Mouse (Mus musculus): Measurements from ENCODE around the gene Hus1b. TPM values are rescaled to one million over a fixed set of nuclear protein-coding genes. Genes with fewer than 3 reads are reported as not detected.

The Hus1b gene
- not detected in 2 replicates for polyA plus RNA-seq (2015; fragmentation: Nextera tagmentation; extraction: Ambion mirVana)

DNA sequence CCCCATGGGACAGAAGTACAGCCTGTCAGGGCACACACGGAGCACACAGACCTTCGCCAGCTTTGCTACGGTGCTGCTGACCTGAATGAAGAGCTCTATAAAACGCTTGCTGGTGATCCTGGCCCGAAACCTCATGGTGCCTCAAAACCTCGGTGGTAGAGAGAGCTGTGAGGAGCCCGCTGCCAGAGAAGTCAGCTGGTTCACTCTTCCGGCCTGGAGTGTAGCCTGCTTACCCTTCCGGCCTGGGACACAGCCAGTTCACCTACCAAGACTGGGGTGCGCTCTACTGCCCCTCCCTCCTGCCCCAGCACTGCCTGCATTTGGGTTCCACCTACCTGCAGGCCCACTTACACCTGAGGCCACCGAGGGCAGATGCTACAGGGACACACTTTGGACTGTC, at the start of gene Hus1b:
Gene Hus1b (minus strand): TSS at position 220 of the 400 bp plus-strand sequence.
- Histone ChIP-seq H3K36me3 (no peaks in the 10 kb centered on the region), H3K27me3 (no peaks in the 10 kb centered on the region), H3K4me2 (replicated peaks) (no peak within 1 kb of the TSS), H3K9ac (no peak within 1 kb of the TSS), H3K27ac (replicated peaks) (no peak within 1 kb of the TSS), H3K4me3 (replicated peaks) (no peak within 1 kb of the TSS), H3K4me1 (0 out of 2 replicates have a peak, but pooled peaks cover 4% of the 10 kb centered on the region), H3K9me3 (replicated peaks) (no peaks in the 10 kb centered on the region)
- ATAC-seq (ENCODE audit: insufficient number of reproducible peaks, low FRiP score, low TSS enrichment, low read depth): no peak
- 88% methylated on average over 11 of the region's 11 CpGs for WGBS

DNA sequence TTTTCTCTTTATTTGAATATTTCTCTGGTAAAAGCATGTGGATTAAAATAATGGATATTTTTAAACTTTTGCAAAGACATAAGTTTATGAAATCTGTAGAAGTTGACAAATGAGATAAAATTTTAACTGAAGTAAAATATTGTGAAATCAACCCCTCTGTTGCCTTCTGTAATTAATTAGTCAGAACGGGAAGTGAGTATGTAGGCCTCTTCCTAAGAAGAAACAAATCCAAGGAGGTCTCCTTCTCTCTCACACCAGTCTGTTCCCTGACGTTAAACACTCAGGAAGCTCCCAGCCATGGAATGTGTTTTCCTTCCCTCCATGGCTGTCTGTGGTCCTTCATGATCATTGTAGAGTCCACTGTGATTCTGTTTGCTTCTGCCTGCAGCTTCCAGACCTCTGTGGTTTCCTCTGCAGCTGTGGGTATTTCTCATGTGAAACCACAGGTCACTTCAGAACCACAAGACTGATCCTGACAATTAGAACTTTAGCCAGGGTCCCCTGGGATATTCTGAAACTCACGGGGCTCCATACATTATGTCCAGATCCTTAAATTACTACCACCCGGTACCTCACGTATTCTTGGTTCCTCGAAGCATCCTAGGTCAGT, 46.8 kb upstream of the Hus1b start:
- H3K27me3 ChIP-seq: no peaks in the 10 kb centered on the region; the same call in 1 of the 2 replicates
- no peaks in the 10 kb centered on the region for H3K9me3 ChIP-seq (replicated peaks)
- no peak overlapping the region for H3K4me2 ChIP-seq (replicated peaks)
- no peaks in the 10 kb centered on the region for H3K4me1 ChIP-seq
- 65% methylated on average over 6 of the region's 6 CpGs for WGBS
- H3K36me3 ChIP-seq: no peaks in the 10 kb centered on the region
- ATAC-seq (ENCODE audit: insufficient number of reproducible peaks, low FRiP score, low TSS enrichment, low read depth): no peak
- H3K4me3 ChIP-seq (replicated peaks): no peak overlapping the region
- no peak overlapping the region for H3K27ac ChIP-seq (replicated peaks)
- no peak overlapping the region for H3K9ac ChIP-seq

DNA sequence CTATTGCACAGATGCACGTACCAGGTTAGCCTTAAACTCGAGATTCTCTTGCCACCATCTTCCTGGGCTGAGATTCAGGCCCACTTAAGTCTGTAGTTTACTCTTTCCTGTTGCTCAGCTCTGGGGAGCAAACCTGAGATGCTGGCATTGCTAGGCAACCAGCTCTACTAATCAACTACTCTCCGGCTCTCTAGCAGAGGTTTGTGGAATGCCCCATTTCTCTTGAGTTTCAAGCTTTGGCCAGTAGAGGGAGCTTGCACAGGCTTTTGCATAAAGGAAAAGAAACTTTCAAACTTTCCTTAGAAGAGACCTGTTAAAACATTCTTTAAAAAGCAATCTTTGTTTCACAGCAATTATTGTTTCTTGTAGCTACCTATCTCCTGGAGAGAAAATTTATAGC, 46.3 kb upstream of the Hus1b start:
- H3K4me2 ChIP-seq (replicated peaks): no peak overlapping the region
- no peaks in the 10 kb centered on the region for H3K9me3 ChIP-seq (replicated peaks)
- ATAC-seq (ENCODE audit: insufficient number of reproducible peaks, low FRiP score, low TSS enrichment, low read depth): no peak
- H3K4me3 ChIP-seq (replicated peaks): no peak overlapping the region
- H3K9ac ChIP-seq: no peak overlapping the region
- no peaks in the 10 kb centered on the region; the same call in 1 of the 2 replicates for H3K27me3 ChIP-seq
- no peaks in the 10 kb centered on the region for H3K36me3 ChIP-seq
- WGBS: 30% methylated on average over 3 of the region's 3 CpGs
- H3K4me1 ChIP-seq: no peaks in the 10 kb centered on the region
- H3K27ac ChIP-seq (replicated peaks): no peak overlapping the region

DNA sequence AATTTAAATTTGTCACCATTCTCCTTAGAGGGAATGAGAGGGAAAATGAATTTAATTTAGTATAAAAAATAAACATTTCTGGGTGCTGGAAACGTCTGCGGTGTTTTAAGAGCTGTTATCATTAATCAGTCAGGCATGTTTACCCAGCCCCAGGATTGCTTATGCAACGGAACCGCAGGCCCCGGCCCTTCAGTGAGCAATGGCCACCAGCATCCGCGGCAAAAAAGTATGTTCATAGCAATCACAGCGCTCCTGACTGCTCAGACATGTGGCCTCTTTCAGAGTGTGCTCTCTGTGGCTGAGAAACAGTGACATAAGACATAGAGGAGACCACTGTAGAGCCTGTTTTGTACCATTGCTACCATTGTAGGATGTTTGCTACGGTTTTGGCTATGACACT, 42.7 kb upstream of the Hus1b start:
- 68% methylated on average over 9 of the region's 9 CpGs for WGBS
- no peak for ATAC-seq (ENCODE audit: insufficient number of reproducible peaks, low FRiP score, low TSS enrichment, low read depth)
- H3K4me3 ChIP-seq (replicated peaks): no peak overlapping the region
- no peaks in the 10 kb centered on the region for H3K9me3 ChIP-seq (replicated peaks)
- no peak overlapping the region for H3K4me2 ChIP-seq (replicated peaks)
- H3K4me1 ChIP-seq: peaks cover 11% of the 10 kb centered on the region; the same call in 1 of the 2 replicates
- peaks cover 10% of the 10 kb centered on the region for H3K27me3 ChIP-seq
- no peak overlapping the region for H3K27ac ChIP-seq (replicated peaks)
- no peaks in the 10 kb centered on the region for H3K36me3 ChIP-seq
- no peak overlapping the region for H3K9ac ChIP-seq

DNA sequence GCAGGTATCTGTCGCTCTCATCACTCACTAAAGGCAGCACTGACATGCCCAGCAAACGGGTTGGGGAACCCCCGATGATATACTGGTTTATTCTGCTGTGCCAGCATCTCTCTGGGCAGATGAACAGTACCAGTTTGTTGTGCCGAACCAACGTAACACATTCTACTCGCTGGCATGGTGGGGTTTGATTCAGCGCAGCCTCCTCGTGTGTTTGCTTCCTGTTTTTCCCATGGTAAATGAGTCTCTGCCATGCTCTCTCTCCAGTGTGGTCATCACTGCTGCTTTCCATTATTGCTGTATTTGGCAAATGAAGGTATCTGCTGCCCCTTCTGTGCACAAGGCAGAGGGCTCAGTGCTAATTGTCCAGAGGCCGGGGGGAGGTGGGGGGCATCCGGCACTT, 42.2 kb upstream of the Hus1b start:
- H3K4me2 ChIP-seq (replicated peaks): no peak overlapping the region
- no peaks in the 10 kb centered on the region for H3K36me3 ChIP-seq
- H3K9me3 ChIP-seq (replicated peaks): no peaks in the 10 kb centered on the region
- no peak overlapping the region for H3K9ac ChIP-seq
- WGBS: 68% methylated on average over 10 of the region's 10 CpGs
- no peak overlapping the region for H3K27ac ChIP-seq (replicated peaks)
- H3K4me1 ChIP-seq: peaks cover 12% of the 10 kb centered on the region; the same call in 1 of the 2 replicates
- H3K4me3 ChIP-seq (replicated peaks): no peak overlapping the region
- no peak for ATAC-seq (ENCODE audit: insufficient number of reproducible peaks, low FRiP score, low TSS enrichment, low read depth)
- H3K27me3 ChIP-seq: peaks cover 10% of the 10 kb centered on the region

DNA sequence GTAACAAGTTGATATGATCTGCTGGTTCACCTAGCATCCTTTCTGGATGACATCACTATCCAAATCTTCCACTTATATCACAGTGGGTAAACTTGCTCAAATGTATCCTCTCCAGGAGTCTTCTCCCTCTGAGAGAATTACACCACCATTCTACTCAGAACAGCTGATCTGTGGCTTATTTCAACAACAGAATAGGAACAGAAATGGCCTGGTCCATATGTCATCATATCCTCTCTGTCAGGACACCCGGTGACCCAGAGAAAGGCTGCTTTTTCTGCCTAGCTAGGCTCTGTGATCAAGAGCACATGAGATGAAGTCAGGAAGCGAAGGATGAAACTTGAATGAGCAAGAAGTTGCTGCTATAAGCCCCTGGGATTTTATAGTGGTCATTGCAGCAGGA, 40.1 kb upstream of the Hus1b start:
- no peak overlapping the region for H3K9ac ChIP-seq
- H3K27ac ChIP-seq (replicated peaks): no peak overlapping the region
- WGBS: 80% methylated on average over 2 of the region's 2 CpGs
- peaks cover 12% of the 10 kb centered on the region; the same call in 1 of the 2 replicates for H3K4me1 ChIP-seq
- H3K36me3 ChIP-seq: no peaks in the 10 kb centered on the region
- no peak overlapping the region for H3K4me2 ChIP-seq (replicated peaks)
- no peak for ATAC-seq (ENCODE audit: insufficient number of reproducible peaks, low FRiP score, low TSS enrichment, low read depth)
- H3K9me3 ChIP-seq (replicated peaks): no peaks in the 10 kb centered on the region
- H3K4me3 ChIP-seq (replicated peaks): no peak overlapping the region
- peaks cover 10% of the 10 kb centered on the region for H3K27me3 ChIP-seq

DNA sequence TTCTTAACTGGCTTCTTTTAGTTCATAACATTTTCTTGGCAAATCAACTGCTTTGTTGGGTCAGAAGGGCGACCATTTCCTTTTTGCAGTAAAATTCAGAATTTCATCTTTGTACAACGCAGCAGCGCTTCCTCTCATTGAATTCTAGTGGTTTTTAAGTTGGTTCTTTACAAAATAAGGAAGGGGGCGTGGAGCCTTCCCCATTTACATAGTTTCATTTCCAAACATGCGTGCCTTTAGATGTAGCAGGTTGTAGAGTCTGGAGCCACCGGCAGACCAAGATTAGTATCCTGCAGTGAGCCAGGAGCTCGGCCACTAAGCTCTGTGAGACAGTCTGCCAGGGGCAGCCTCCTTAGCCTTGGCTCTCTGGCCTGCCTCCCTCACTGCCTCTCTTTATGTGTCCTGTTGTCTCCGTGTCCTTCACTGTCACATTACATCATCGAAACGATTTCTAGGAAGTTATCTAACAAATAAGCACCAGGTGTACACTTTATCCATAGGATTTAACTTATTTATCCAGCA, 39.4 kb upstream of the Hus1b start:
- no peak overlapping the region for H3K27ac ChIP-seq (replicated peaks)
- H3K9ac ChIP-seq: no peak overlapping the region
- H3K4me1 ChIP-seq: peaks cover 12% of the 10 kb centered on the region; the same call in 1 of the 2 replicates
- no peak overlapping the region for H3K4me3 ChIP-seq (replicated peaks)
- peaks cover 10% of the 10 kb centered on the region for H3K27me3 ChIP-seq
- H3K4me2 ChIP-seq (replicated peaks): no peak overlapping the region
- no peaks in the 10 kb centered on the region for H3K36me3 ChIP-seq
- no peak for ATAC-seq (ENCODE audit: insufficient number of reproducible peaks, low FRiP score, low TSS enrichment, low read depth)
- WGBS: 56% methylated on average over 10 of the region's 10 CpGs
- H3K9me3 ChIP-seq (replicated peaks): no peaks in the 10 kb centered on the region

DNA sequence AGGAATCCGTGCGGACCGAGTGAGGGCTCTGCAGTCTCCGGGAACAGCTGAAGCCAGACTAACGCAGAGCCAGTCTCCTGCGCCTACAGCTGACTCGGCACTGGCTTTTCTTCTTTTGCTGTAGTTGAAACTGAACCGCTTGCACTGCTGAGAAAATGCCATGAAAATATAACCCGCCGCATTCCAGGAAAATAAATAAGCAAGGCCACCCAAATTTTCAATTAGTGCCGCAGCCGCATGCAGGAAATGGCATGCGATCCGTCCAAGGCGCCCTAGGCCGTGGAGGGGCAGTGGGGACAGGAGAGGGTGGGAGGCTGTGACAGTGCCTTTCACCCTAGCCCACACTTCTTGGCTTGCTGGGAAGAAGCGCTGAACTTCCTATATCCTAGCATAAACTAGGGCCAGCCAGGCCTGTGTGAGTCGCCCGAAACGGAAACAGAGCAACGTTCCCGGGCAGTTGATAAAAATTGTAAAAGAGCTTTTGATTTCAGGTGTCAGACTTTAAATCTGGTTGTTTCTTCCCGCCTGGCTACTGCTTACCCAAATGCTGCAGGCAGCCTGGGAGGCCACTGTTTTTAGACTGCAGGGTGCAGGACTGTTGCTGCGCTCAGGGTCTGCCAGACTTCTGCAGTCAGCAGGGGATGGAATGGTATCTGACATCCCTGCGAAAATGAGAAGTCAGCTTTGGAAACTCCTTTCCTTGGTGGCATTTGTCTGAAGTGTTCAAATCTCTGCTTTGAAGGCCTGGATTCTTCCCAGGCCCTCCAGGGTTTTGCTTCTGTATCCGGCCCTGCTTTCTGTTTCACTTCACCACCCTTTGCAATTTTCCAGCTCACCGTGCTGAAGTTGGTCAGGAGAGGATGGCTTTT, 38.3 kb upstream of the Hus1b start:
- Histone ChIP-seq H3K4me3 (replicated peaks) (peak overlapping the region; percentile 39), H3K4me2 (replicated peaks) (peak overlapping the region; percentile 67), H3K27ac (replicated peaks) (peak overlapping the region; percentile 70), H3K36me3 (no peaks in the 10 kb centered on the region), H3K9me3 (replicated peaks) (no peaks in the 10 kb centered on the region), H3K27me3 (peaks cover 10% of the 10 kb centered on the region), H3K9ac (0 out of 2 replicates have a peak overlapping the region, but pooled peaks have one; percentile 16), H3K4me1 (peaks cover 12% of the 10 kb centered on the region; the same call in 1 of the 2 replicates)
- peak; percentile 72 for ATAC-seq (ENCODE audit: insufficient number of reproducible peaks, low FRiP score, low TSS enrichment, low read depth)
- 12% methylated on average over 27 of the region's 27 CpGs for WGBS

DNA sequence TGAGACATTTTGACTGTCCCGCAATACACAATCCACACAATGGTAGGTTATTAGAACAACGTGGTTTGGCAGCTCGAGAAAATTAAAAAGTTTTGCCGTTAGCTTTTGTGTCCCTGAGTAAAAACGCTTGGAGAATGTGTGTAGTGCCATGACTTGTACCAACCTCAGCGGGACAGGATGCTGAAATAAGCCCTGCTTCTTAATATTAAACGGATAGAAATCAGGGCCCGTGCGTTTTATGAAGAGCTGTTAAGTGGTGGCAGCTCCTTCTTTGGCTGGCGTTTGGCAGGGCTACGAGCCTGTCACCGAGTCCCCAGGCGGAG, 37.7 kb upstream of the Hus1b start:
- H3K36me3 ChIP-seq: no peaks in the 10 kb centered on the region
- no peak overlapping the region for H3K9ac ChIP-seq
- ATAC-seq (ENCODE audit: insufficient number of reproducible peaks, low FRiP score, low TSS enrichment, low read depth): no peak
- peak overlapping the region; percentile 39 for H3K4me3 ChIP-seq (replicated peaks)
- H3K9me3 ChIP-seq (replicated peaks): no peaks in the 10 kb centered on the region
- peaks cover 12% of the 10 kb centered on the region; the same call in 1 of the 2 replicates for H3K4me1 ChIP-seq
- 9% methylated on average over 13 of the region's 13 CpGs for WGBS
- peak overlapping the region; percentile 70 for H3K27ac ChIP-seq (replicated peaks)
- H3K27me3 ChIP-seq: peaks cover 10% of the 10 kb centered on the region
- peak overlapping the region; percentile 67 for H3K4me2 ChIP-seq (replicated peaks)

DNA sequence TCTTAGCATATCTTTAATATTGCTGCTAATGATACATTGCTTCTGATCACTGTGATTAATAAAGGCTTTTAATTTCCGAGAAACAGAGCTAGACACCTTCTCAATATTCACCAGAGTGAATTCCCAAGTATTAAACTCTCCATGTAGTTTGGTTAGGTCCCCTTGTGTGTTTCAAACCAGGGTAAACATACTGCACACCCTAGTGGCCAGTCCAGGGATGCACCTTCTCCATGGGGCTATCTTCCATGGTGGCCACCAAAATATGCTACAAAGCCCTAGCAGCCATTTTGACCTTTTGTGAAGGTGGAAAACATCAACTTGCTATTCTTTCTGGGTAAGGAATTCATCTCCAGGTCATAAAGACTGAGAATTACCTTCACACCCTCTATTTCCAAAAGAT, 34.1 kb upstream of the Hus1b start:
- H3K4me2 ChIP-seq (replicated peaks): no peak overlapping the region
- H3K9me3 ChIP-seq (replicated peaks): no peaks in the 10 kb centered on the region
- no peak overlapping the region for H3K4me3 ChIP-seq (replicated peaks)
- H3K4me1 ChIP-seq: peaks cover 12% of the 10 kb centered on the region; the same call in 1 of the 2 replicates
- no peak overlapping the region for H3K27ac ChIP-seq (replicated peaks)
- H3K27me3 ChIP-seq: peaks cover 2% of the 10 kb centered on the region; the same call in 1 of the 2 replicates
- 72% methylated on average over 1 of the region's 1 CpGs for WGBS
- H3K36me3 ChIP-seq: no peaks in the 10 kb centered on the region
- no peak for ATAC-seq (ENCODE audit: insufficient number of reproducible peaks, low FRiP score, low TSS enrichment, low read depth)
- no peak overlapping the region for H3K9ac ChIP-seq

DNA sequence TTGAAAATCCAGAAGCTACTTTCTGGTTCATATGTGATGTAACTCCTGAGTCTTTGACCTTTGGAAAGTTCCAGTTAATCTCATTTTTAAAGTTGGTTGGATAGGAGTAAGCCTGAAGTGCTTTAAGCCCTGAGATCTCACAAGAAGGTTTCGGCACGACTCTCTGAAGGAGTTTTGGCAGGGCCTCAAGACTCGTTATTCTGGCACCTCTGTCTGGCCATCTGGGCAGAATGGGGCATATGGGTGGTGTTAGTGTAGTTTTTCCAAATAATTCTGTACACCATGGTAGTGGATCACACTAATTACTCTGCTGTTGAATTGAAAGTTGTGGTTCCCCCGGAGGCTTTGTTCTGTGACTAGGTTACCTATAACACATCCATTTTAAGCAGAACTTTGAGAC, 30.7 kb upstream of the Hus1b start:
- Histone ChIP-seq H3K27me3 (no peaks in the 10 kb centered on the region), H3K9ac (no peak overlapping the region), H3K4me1 (peaks cover 5% of the 10 kb centered on the region; the same call in 1 of the 2 replicates), H3K36me3 (no peaks in the 10 kb centered on the region), H3K27ac (replicated peaks) (no peak overlapping the region), H3K4me2 (replicated peaks) (no peak overlapping the region), H3K9me3 (replicated peaks) (no peaks in the 10 kb centered on the region), H3K4me3 (replicated peaks) (no peak overlapping the region)
- no peak for ATAC-seq (ENCODE audit: insufficient number of reproducible peaks, low FRiP score, low TSS enrichment, low read depth)
- 59% methylated on average over 4 of the region's 4 CpGs for WGBS

Data from embryonic facial prominence, embryonic 15.5 days (tissue).